Mouse (Mus musculus): ENCODE measurements around the gene Thsd7b.

DNA sequence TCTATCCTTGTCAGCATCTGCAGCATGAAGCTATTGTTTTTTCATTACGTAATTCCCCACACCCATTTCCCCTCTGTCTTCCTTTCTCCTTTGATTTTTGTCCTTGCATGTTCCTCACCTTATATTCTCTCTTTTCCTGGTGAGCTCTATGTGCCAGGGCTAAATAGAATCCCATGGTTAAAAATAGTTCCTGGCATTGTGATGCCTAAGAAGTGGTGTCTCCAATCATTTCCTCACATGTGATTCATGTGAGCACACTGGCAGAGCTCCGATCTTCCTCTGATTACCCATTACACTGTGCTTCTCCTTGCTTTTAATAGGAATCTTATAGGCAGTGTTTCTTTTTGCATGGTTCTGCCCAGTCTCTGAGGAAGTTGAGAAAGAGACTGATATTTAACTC is 826.1 kb downstream of the Thsd7b start:
- TF ChIP-seq CTCF (IDR thresholded peaks at IDR 0.05) (no peak), POLR2A (IDR thresholded peaks at IDR 0.05; ENCODE audit: insufficient read depth, low read depth, low read length) (no peak)
